Mouse (Mus musculus) lung, embryonic 14.5 days (tissue): ENCODE measurements around the gene Bcl2. TPM values are rescaled to one million over a fixed set of nuclear protein-coding genes. Genes with fewer than 3 reads are reported as not detected.

Experiments used
- ATAC-seq: fragments of 200-750 bp; cut with Nextera tagmentation; 2 replicates; pipeline ENCODE4 v1.8.0; 2017; ENCODE audit warnings: mild to moderate bottlenecking, moderate TSS enrichment, moderate library complexity; ENCODE audit not compliant: insufficient read depth
- DNase-seq: peaks from one replicate; pipeline ENCODE4 v3.0.0-alpha.2; 2015
- H3K27ac ChIP-seq: fragments of 300-500 bp; sonication (generic); 2 replicates; pipeline ENCODE4 v1.5.1; 2014; ENCODE audit warnings: low read depth, mild to moderate bottlenecking, moderate library complexity
- H3K27me3 ChIP-seq: fragments of 300-500 bp; sonication (generic); 2 replicates; pipeline ENCODE4 v1.6.1; 2014; ENCODE audit warnings: low read length, control low read depth; ENCODE audit not compliant: insufficient read depth
- H3K36me3 ChIP-seq: fragments of 300-500 bp; sonication (generic); 2 replicates; pipeline ENCODE4 v1.6.1; 2014; ENCODE audit warnings: control low read depth; ENCODE audit not compliant: insufficient read depth
- H3K4me1 ChIP-seq: fragments of 300-500 bp; sonication (generic); 2 replicates; pipeline ENCODE4 v1.6.1; 2014; ENCODE audit warnings: antibody characterized with exemption, control low read depth; ENCODE audit not compliant: insufficient read depth
- H3K4me2 ChIP-seq: fragments of 300-500 bp; sonication (generic); 2 replicates; pipeline ENCODE4 v1.6.1; 2014; ENCODE audit warnings: mild to moderate bottlenecking
- H3K4me3 ChIP-seq: fragments of 300-500 bp; sonication (generic); 2 replicates; pipeline ENCODE4 v1.5.1; 2014; ENCODE audit warnings: low read depth, low read length
- H3K9ac ChIP-seq: fragments of 300-500 bp; sonication (generic); 2 replicates; pipeline ENCODE4 v1.6.1; 2014
- H3K9me3 ChIP-seq: fragments of 300-500 bp; sonication (generic); 2 replicates; pipeline ENCODE4 v1.6.1; 2016; ENCODE audit warnings: low read depth, low read length, control low read depth
- CTCF ChIP-seq: IDR thresholded peaks from 2 replicates; pipeline ENCODE4 v1.5.1; 2016; ENCODE audit warnings: antibody characterized with exemption, low read depth
- WGBS: fragments of 180-500 bp; shearing (Covaris S2); extraction: QIAGEN DNeasy Blood & Tissue Kit; methylation state at CpG from one replicate; pipeline ENCODE4 v1.1.7; 2014; 5-methylcytosine and 5-hydroxymethylcytosine counted together
- polyA plus RNA-seq: library from polyadenylated mRNA; unstranded; fragments of >200 nt; fragmentation: Nextera tagmentation; extraction: Ambion mirVana; gene quantifications from 2 replicates; pipeline ENCODE4 v1.2.1, GENCODE M21; 2014

Bcl2 gene
- polyA plus RNA-seq, 1 experiment from 2014 or later: 16.5 TPM

DNA sequence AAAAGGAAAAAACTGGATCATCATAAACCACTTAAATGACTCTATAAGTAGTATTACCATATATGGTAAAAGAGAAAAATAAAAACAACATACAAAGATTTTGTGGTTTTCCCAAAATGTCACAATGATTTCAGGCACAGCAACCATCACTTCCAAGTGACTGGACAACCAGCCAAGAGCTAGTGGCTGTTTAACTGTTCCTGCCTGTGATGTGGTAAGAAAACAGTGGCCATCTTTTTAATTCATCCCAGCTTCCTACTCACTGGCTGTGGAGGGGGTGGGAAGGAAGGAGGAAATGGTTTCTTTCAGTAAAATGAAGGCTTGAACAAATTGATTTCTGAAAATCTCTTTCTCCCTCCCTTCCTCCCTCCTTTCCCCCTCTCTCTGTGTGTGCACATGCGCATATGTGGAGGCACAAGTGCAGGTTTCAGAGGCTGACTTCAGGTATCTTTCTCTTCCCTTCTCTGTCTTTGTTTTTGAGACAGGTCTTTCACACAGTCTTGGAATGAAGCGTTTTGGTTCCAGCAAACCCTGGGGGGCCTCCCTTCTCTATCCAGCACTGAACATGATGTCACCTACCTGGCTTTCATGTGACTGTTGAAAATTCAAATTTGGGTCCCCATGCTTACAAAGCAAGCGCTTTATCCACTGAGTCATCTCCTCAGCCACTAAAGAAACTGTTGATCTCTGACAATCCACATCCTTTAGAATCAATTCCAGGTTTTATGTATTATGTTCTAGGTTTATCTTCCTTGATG lies 93.7 kb downstream of the Bcl2 start:
- no peak for TF ChIP-seq CTCF
- ATAC-seq (no peak), DNase-seq (no peak)
- WGBS: 75% methylated on average over 3 of the region's 3 CpGs
- Histone ChIP-seq H3K36me3 (no peaks in the 10 kb centered on the region), H3K27ac (no peak overlapping the region), H3K4me2 (no peak overlapping the region), H3K9ac (no peak overlapping the region), H3K4me1 (no peaks in the 10 kb centered on the region), H3K27me3 (no peaks in the 10 kb centered on the region), H3K4me3 (no peak overlapping the region), H3K9me3 (no peaks in the 10 kb centered on the region)

DNA sequence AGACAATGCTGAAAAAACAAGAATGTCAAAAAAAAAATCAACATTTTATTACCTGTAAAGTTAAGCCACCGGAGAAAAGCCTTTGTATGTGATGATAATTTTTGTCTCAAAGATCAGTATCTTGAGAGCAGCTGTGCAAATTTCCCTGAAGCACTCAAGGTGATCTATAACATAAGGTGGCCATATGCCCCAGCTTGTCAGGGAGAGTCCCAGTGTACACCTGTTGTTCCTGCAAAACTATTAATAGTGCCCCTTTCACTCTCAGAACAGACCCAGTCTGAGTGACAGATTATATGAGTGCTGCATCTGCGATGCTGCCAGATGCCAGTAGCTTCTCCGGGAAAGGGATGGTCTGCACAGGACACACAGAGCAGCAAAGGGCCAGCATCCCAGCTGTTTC lies 95.3 kb downstream of the Bcl2 start:
- no peak for TF ChIP-seq CTCF

DNA sequence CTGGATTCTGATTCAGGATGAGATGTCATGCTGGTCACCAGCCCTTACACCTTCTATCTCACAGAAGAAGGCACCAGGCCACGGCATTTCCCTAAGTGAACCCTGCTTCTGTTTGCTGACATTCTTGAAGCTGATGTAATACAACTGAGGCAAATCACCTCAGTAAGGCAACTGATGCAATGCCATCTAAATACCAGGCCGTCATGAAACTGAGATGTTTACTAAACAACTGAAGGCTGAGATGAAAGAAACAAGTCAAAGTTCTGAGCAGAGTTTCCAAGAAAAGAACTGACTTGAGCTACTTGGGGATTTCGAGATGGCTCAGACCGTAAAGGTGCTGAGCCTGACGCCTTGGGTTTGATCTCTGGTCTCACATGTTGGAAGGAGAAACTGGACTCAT lies 97.1 kb downstream of the Bcl2 start:
- no peak overlapping the region for H3K4me3 ChIP-seq
- H3K9me3 ChIP-seq: no peaks in the 10 kb centered on the region
- TF ChIP-seq CTCF: no peak
- no peak overlapping the region for H3K4me2 ChIP-seq
- H3K27me3 ChIP-seq: no peaks in the 10 kb centered on the region
- no peak overlapping the region for H3K27ac ChIP-seq
- no peaks in the 10 kb centered on the region for H3K4me1 ChIP-seq
- no peaks in the 10 kb centered on the region for H3K36me3 ChIP-seq
- no peak for ATAC-seq
- no peak overlapping the region for H3K9ac ChIP-seq
- WGBS: 76% methylated on average over 5 of the region's 5 CpGs
- no peak for DNase-seq

More for the DNA sequence above, 95.3 kb downstream of the Bcl2 start:
- 63% methylated on average over 3 of the region's 3 CpGs for WGBS
- Histone ChIP-seq H3K4me1 (no peaks in the 10 kb centered on the region), H3K4me2 (no peak overlapping the region), H3K27ac (no peak overlapping the region), H3K4me3 (no peak overlapping the region), H3K36me3 (no peaks in the 10 kb centered on the region), H3K9me3 (no peaks in the 10 kb centered on the region), H3K27me3 (no peaks in the 10 kb centered on the region), H3K9ac (no peak overlapping the region)
- DNase-seq: no peak
- no peak for ATAC-seq

DNA sequence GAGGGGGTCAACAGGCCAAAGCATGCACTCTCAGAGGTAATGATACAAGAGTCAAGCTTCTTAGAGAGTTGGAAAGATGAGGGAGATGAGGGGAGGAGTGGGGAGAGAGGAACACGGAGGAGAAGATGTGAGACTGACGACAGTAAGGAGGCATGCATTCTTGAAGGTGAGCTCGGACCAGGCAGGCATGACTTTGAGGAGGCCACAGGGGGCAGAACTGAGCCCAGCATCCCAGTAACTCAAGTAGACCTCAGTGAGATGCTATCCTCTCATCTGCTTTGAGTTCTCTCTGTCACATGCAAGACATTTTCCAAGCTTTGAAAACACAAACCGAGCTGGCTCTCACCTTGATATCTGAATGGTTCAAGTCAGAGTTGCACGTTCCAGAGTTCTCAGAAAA lies 100.7 kb downstream of the Bcl2 start:
- Histone ChIP-seq H3K9me3 (no peaks in the 10 kb centered on the region), H3K36me3 (no peaks in the 10 kb centered on the region), H3K9ac (no peak overlapping the region), H3K4me2 (no peak overlapping the region), H3K4me3 (no peak overlapping the region), H3K27ac (no peak overlapping the region), H3K4me1 (peaks cover 8% of the 10 kb centered on the region; the same call in 1 of the 2 replicates), H3K27me3 (no peaks in the 10 kb centered on the region)
- ATAC-seq: no peak
- DNase-seq: no peak
- 76% methylated on average over 5 of the region's 5 CpGs for WGBS
- TF ChIP-seq CTCF: no peak

DNA sequence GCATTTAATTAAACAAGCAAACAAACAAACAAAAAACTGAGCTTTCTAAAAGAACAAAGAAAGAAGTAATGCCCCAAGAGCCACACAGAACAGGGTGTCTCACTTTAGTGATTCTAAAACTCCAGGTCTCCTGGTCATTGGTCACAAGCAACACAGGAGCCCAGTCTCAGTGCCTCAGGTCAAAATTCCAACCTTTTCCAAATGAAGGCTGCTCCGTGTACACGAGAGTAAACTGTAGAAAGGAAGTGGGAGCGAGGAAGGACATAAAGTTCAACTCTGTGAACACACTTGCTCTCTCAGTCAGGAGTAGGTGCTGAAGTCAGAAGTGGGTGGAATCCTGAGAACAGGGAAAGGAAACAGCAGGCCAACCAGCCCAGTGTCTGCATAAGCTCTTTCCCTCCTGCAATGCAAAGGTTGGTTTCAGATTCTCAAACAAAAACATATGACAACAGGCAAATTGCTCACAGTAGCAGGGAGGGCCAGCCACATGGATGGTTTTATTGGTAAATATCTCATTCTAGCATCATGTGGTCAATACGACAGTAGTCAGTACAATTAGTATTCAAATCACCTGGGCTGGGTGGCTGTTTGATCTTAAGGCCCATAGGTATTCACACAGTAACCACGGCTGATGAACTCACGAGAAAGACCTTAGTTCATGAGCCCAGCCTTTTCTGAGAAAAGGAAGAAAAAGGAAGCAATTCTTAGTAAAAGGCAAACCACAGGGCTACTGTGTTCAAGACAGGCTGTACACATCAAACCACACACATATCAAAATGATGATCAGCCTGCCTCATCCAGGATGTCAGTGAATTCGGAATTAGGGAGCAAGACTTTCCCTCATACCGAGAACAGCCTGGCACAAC lies 101.7 kb downstream of the Bcl2 start:
- Histone ChIP-seq H3K4me1 (peaks cover 8% of the 10 kb centered on the region; the same call in 1 of the 2 replicates), H3K36me3 (no peaks in the 10 kb centered on the region), H3K4me2 (no peak overlapping the region), H3K4me3 (no peak overlapping the region), H3K27ac (no peak overlapping the region), H3K9ac (no peak overlapping the region), H3K9me3 (no peaks in the 10 kb centered on the region), H3K27me3 (no peaks in the 10 kb centered on the region)
- ATAC-seq: no peak
- DNase-seq: no peak
- WGBS: 60% methylated on average over 8 of the region's 8 CpGs
- no peak for TF ChIP-seq CTCF

DNA sequence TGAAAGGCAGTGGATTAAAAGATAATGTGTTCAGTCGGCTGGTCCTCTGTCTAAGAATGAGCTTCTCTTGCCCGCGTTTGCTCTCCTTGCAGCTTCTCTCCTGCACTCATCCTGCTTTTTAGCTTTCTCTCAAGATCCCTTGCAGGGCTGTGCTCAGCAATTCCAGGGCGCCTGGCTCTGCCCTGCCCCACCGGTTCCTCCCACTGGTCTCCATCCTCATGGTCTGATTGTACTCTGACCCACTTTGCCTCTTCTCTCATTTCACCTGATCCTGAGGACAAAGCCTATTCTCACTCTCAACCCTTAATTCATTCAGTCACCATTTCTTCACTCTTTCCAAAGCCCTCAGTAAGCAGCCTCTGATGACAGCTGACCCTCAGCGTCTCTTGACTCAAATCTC lies 102.8 kb downstream of the Bcl2 start:
- H3K4me2 ChIP-seq: no peak overlapping the region
- no peak overlapping the region for H3K9ac ChIP-seq
- no peak overlapping the region for H3K4me3 ChIP-seq
- 64% methylated on average over 6 of the region's 6 CpGs for WGBS
- ATAC-seq (no peak), DNase-seq (no peak)
- H3K27ac ChIP-seq: no peak overlapping the region
- peaks cover 8% of the 10 kb centered on the region; the same call in 1 of the 2 replicates for H3K4me1 ChIP-seq
- no peak for TF ChIP-seq CTCF
- no peaks in the 10 kb centered on the region for H3K9me3 ChIP-seq
- no peaks in the 10 kb centered on the region for H3K36me3 ChIP-seq
- no peaks in the 10 kb centered on the region for H3K27me3 ChIP-seq

DNA sequence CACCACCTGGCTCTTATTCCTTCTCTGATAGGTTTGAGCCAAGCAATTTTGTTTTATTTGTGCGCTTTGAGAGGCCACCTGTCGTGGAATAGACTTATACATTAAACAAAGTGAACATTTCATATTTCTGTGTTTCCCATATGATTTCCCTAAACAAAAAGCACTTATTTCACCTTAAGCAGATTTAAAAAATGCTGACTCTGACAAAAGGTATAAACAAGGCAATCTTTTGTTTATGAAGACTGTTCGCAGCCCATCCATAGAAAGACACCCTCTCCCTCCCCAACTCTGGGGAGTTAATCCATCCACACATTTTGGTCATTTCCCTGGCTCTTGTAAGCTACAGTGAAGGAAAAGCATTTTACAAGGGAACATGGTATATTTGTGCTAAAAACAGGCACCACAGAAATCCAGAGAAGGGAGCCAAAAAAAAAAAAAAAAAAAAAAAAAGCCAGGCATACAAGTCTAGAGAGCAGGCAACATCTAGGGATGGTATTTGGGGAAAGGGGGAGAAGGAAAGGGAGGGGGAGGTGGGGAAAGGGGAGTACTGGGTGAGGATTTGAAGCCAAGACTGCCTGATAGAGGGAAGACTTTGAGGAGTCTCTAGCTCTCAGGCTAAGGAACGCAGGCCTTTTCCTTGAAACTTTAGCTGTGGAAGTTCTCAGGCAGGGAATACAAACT lies 105.8 kb downstream of the Bcl2 start:
- 43% methylated on average over 4 of the region's 4 CpGs for WGBS
- DNase-seq (peak; percentile 86), ATAC-seq (peak; percentile 85)
- H3K4me2 ChIP-seq: no peak overlapping the region
- no peaks in the 10 kb centered on the region for H3K9me3 ChIP-seq
- no peak overlapping the region for H3K9ac ChIP-seq
- H3K27me3 ChIP-seq: no peaks in the 10 kb centered on the region
- no peaks in the 10 kb centered on the region for H3K36me3 ChIP-seq
- TF ChIP-seq CTCF: no peak
- peak overlapping the region; percentile 78 for H3K27ac ChIP-seq
- H3K4me1 ChIP-seq: peaks cover 14% of the 10 kb centered on the region
- no peak overlapping the region for H3K4me3 ChIP-seq
